Mouse (Mus musculus): ENCODE measurements at regions not wholly inside any gene's neighbourhood (a gene's known extent, or its start where the extent isn't known, plus 50 kb on each side); places are given as distances from the start of the nearest gene placed in this dataset.

DNA sequence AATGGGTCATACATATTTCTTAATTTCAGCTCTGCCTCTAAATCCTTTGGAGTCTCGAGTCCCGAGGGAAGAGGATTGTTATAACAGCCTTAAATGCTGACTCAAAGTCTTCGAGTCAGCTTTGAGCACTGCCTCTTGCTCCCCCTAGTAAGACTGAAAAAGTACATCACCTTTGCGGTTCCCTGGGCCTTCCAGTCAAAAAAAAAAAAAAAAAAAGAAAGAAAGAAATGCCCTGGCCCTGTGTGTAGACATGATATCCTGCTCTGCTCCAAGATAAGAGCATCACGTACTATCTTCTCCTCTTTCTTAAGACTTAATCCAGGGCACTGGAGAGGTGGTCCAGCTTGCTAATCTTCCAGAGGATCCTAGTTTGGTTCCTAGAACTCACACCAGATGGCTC is 145.7 kb upstream of the Jarid2 start:
- TF ChIP-seq POLR2A (IDR thresholded peaks at IDR 0.05; ENCODE audit: borderline replicate concordance, extremely low read depth, low read depth, low read length) (no peak), CTCF (IDR thresholded peaks at IDR 0.05; ENCODE audit: insufficient read depth, low read length) (no peak)

Data from lung, adult 2 months (tissue).